Mouse (Mus musculus) liver, adult 2 months (tissue): ENCODE measurements around the gene Trank1. TPM values are rescaled to one million over a fixed set of nuclear protein-coding genes. Genes with fewer than 3 reads are reported as not detected.

ENCODE experiments used
- DNase-seq: peaks from one replicate; pipeline ENCODE4 v3.0.0-alpha.2; 2011; ENCODE audit warnings: low read depth, low spot score; ENCODE audit errors: extremely low read depth
- H3K27ac ChIP-seq: fragments of 200-500 bp; replicated peaks from 2 replicates; pipeline ENCODE4 v1.5.1; 2012; ENCODE audit warnings: low read depth, mild to moderate bottlenecking, control low read depth, inconsistent platforms, low read length; ENCODE audit not compliant: insufficient read depth
- H3K27me3 ChIP-seq: fragments of 200-500 bp; 2 replicates; pipeline ENCODE4 v1.6.1; 2012; ENCODE audit warnings: mild to moderate bottlenecking, moderate library complexity, low read length, inconsistent platforms; ENCODE audit not compliant: control insufficient read depth, insufficient read depth
- H3K36me3 ChIP-seq: fragments of 200-500 bp; 2 replicates; pipeline ENCODE4 v1.6.1; 2012; ENCODE audit warnings: low read length, inconsistent platforms; ENCODE audit not compliant: control insufficient read depth, insufficient read depth
- H3K4me1 ChIP-seq: fragments of 200-500 bp; 2 replicates; pipeline ENCODE4 v1.6.1; 2011; ENCODE audit warnings: low read length; ENCODE audit not compliant: control insufficient read depth, insufficient read depth
- H3K4me3 ChIP-seq: fragments of 200-500 bp; 2 replicates; pipeline ENCODE4 v1.5.1; 2011; ENCODE audit warnings: low read depth, mild to moderate bottlenecking, control low read depth, low read length, moderate library complexity; ENCODE audit not compliant: insufficient read depth
- H3K79me2 ChIP-seq: fragments of 200-500 bp; 2 replicates; pipeline ENCODE4 v1.6.1; 2012; ENCODE audit warnings: inconsistent platforms, mild to moderate bottlenecking, low read length, moderate library complexity; ENCODE audit not compliant: control insufficient read depth, insufficient read depth
- H3K9ac ChIP-seq: fragments of 200-500 bp; 2 replicates; pipeline ENCODE4 v1.6.1; 2012; ENCODE audit warnings: low read depth, mild to moderate bottlenecking, control low read depth, inconsistent platforms, low read length
- CTCF ChIP-seq: fragments of 200-500 bp; IDR thresholded peaks from 2 replicates; pipeline ENCODE4 v1.5.1; 2011; ENCODE audit warnings: low read depth, low read length, control low read depth
- POLR2A ChIP-seq: fragments of 200-500 bp; IDR thresholded peaks from 2 replicates; pipeline ENCODE4 v1.6.1; 2011; ENCODE audit warnings: low read length, control low read depth; ENCODE audit not compliant: insufficient read depth; ENCODE audit errors: extremely low read depth
- WGBS: fragments of 180-500 bp; shearing (Covaris S2); methylation state at CpG from one replicate; pipeline ENCODE4 v1.1.7; 2018; 5-methylcytosine and 5-hydroxymethylcytosine counted together
- polyA plus RNA-seq: library from polyadenylated mRNA; depleted of rRNA; stranded (reverse); fragments of >200 nt; gene quantifications from 2 replicates; pipeline ENCODE4 v1.2.3, GENCODE M21; 2012
- total RNA-seq: library from RNA; depleted of rRNA; stranded (reverse); fragments of >200 nt; gene quantifications from 2 replicates; pipeline ENCODE4 v1.2.3, GENCODE M21; 2014

Trank1 gene
- total and polyA plus RNA-seq, 2 experiments: under 0.01 TPM; not detected in 1

DNA sequence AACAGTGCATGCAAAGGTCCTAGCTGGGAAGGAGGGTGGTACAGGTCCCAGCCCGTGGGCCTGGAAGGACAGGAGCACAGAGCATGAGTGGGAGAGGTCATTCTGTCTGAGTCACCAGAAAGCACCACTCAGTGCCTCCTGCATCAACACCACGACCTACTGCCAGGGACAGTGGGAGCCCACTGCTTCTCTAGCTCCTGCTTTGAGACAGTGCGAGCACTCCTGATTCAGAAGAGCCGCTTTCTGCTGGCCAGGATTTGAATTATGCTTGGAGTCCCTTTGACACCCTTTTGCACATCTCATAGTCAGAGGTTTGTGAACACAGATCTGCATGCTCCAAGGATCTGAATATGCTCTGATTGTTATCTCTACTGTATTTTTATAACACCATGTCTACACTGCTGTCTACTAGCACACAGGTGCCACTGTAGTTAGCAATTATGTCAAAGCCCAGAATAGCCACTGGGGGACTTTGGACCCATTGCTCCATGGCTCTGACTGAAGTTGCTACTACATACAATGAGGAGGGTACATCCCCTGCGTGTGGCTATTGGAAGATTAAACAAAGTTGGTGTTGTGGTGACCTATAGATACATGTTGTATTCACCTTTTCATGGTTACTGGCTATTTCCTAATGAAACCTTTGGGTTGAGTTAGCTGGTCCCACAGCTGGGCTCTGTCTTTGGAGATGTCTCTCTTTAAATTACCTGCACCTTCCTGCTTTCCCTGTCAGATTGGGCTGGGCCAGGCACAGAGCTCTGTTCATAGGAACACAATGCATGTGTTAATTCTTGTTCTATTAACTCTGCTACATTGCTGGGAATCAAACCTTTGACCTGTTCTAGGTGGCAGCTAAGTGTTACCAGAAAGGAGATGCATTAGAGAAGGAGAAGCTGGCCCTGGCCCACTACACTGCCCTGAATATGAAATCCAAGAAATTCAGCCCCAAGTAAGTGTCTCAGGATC is 74.3 kb downstream of the Trank1 start:
- Histone ChIP-seq H3K27me3 (no peaks in the 10 kb centered on the region), H3K79me2 (no peaks in the 10 kb centered on the region), H3K4me1 (no peaks in the 10 kb centered on the region), H3K36me3 (no peaks in the 10 kb centered on the region), H3K27ac (no peak overlapping the region), H3K4me3 (no peak overlapping the region), H3K9ac (no peak overlapping the region)
- 73% methylated on average over 5 of the region's 5 CpGs for WGBS
- no peak for TF ChIP-seq POLR2A
- no peak for TF ChIP-seq CTCF
- peak; percentile 5 for DNase-seq

DNA sequence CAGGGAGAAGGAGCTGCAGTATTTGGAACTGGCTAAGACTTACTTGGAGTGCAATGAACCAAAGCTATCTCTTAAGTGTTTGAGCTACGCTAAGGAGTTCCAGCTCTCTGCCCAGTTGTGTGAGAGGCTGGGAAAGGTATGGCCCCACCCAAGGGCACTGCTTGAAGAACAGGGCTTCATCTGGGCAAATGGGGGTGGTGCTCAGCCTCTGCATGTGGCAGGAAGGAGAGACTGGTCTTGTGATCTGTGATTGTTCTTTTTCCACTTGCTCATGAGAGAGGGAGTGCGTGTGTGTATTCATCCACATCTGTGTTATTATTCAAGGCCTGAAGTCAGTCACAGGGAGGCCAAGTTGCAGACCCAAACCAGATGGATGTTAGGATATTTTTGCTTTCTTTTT is 75.0 kb downstream of the Trank1 start:
- no peak for DNase-seq
- Histone ChIP-seq H3K36me3 (no peaks in the 10 kb centered on the region), H3K4me3 (no peak overlapping the region), H3K9ac (no peak overlapping the region), H3K27me3 (no peaks in the 10 kb centered on the region), H3K79me2 (no peaks in the 10 kb centered on the region), H3K27ac (no peak overlapping the region), H3K4me1 (no peaks in the 10 kb centered on the region)
- 85% methylated on average over 2 of the region's 2 CpGs for WGBS
- TF ChIP-seq POLR2A (no peak), CTCF (no peak)

DNA sequence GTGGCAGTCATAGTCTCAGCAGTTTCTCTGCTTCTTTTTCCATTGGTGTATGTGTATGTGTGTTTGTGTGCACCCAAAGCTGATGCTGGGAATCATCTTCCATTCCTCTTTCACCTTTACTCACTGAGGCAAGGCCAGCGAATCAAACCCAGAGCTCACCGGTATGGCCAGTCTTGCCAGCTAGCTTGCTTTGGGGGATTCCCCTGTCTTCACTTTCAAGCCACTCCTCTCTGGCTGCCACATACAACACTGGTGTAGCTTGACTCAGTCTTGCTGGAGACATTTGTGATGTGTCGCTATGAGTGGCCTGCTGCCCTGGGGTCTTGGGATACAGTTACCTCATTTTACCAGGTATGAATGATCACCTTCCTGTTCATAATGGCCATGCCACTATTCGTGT is 76.0 kb downstream of the Trank1 start:
- no peak overlapping the region for H3K27ac ChIP-seq
- H3K4me1 ChIP-seq: no peaks in the 10 kb centered on the region
- DNase-seq: no peak
- no peaks in the 10 kb centered on the region for H3K27me3 ChIP-seq
- TF ChIP-seq CTCF (no peak), POLR2A (no peak)
- WGBS: 88% methylated on average over 4 of the region's 4 CpGs
- H3K9ac ChIP-seq: no peak overlapping the region
- no peaks in the 10 kb centered on the region for H3K79me2 ChIP-seq
- H3K36me3 ChIP-seq: no peaks in the 10 kb centered on the region
- H3K4me3 ChIP-seq: no peak overlapping the region

DNA sequence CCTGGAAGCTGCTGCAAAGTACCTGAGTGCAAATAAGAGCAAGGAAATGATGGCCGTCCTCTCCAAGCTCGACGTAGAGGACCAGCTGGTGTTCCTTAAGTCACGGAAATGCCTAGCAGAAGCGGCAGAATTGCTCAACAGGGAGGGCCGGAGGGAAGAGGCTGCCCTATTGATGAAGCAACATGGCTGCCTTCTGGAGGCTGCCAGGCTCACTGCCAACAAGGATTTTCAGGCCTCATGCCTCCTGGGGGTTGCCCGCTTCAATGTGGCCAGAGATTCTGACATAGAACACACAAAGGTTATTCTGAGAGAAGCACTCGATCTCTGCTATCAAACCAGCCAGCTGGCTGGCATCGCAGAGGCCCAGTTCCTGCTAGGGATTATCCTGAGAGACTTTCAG is 78.5 kb downstream of the Trank1 start:
- H3K27me3 ChIP-seq: no peaks in the 10 kb centered on the region
- no peak overlapping the region for H3K9ac ChIP-seq
- no peak for DNase-seq
- H3K27ac ChIP-seq: no peak overlapping the region
- no peak for TF ChIP-seq POLR2A
- TF ChIP-seq CTCF: no peak
- no peaks in the 10 kb centered on the region for H3K36me3 ChIP-seq
- no peaks in the 10 kb centered on the region for H3K79me2 ChIP-seq
- no peaks in the 10 kb centered on the region for H3K4me1 ChIP-seq
- no peak overlapping the region for H3K4me3 ChIP-seq
- WGBS: 88% methylated on average over 9 of the region's 9 CpGs

DNA sequence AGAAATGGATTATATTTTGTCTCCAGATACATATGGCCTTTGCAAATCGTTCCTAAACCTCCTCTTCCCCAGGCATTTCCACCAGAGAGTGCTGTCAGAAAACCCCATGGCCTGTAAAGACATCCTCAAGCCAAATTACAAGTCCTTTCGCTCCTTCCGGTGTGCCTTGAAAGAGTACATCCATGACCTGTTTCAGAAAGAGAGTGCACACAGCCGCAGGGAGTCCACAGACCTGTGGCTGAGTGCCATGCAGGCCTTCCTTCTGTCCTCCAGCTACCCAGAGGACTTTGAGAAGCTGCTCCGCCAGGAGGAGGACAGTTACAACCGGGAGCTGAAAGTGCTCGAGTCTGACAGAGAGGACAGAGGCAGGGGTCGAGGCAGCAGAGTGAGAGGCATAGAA is 79.5 kb downstream of the Trank1 start:
- no peak for DNase-seq
- H3K36me3 ChIP-seq: no peaks in the 10 kb centered on the region
- no peaks in the 10 kb centered on the region for H3K79me2 ChIP-seq
- no peak overlapping the region for H3K4me3 ChIP-seq
- no peaks in the 10 kb centered on the region for H3K27me3 ChIP-seq
- H3K4me1 ChIP-seq: no peaks in the 10 kb centered on the region
- 82% methylated on average over 8 of the region's 8 CpGs for WGBS
- no peak overlapping the region for H3K9ac ChIP-seq
- TF ChIP-seq CTCF: no peak
- no peak for TF ChIP-seq POLR2A
- H3K27ac ChIP-seq: no peak overlapping the region

DNA sequence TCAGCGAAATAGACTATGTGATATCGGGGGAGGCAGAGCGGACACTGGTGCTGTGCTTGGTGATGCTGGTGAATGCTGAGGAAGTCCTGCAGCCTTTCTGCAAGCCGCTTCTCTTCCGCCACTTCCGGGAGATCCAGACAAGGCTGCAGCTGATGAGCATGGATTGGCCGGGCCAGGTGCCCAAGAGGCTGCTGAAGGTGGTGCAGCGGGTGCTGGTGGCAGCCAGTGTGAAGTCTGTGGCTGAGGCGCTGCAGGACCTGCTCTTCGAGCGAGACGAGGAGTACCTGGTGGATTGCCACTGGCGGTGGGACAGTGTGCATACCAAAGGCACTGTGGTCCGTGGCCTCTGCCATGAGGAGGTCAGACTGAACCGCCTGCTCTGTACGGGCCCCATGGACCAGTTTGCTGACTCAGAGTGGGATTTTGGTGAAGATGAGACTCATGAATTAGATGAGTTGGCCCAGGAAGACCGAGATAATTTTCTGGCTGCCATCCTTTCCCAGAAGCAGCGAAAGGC is 80.4 kb downstream of the Trank1 start:
- no peak overlapping the region for H3K4me3 ChIP-seq
- 86% methylated on average over 18 of the region's 18 CpGs for WGBS
- no peak for TF ChIP-seq CTCF
- no peak for TF ChIP-seq POLR2A

More for the DNA sequence above, 80.4 kb downstream of the Trank1 start:
- no peaks in the 10 kb centered on the region for H3K4me1 ChIP-seq
- no peak overlapping the region for H3K27ac ChIP-seq
- no peaks in the 10 kb centered on the region for H3K79me2 ChIP-seq
- no peak overlapping the region for H3K9ac ChIP-seq
- no peak for DNase-seq
- no peaks in the 10 kb centered on the region for H3K36me3 ChIP-seq
- H3K27me3 ChIP-seq: no peaks in the 10 kb centered on the region
